Mouse (Mus musculus) activated CD4-positive, CD25-positive, alpha-beta regulatory T cell, adult 4 months (primary cell): ENCODE measurements around the gene Mustn1. TPM values are rescaled to one million over a fixed set of nuclear protein-coding genes. Genes with fewer than 3 reads are reported as not detected.

Experiments used
- polyA plus RNA-seq, 2 experiments: library from polyadenylated mRNA; unstranded; fragments of 100-300 nt; shearing (Covaris generic); gene quantifications; one replicate each; pipeline ENCODE4 v1.2.1; 2017

The Mustn1 gene
- polyA plus RNA-seq, 2 experiments from 2014 or later, result 0.68 to 1.8 TPM

Other genes starting within 250 kb of the Mustn1 start
- 10 to 100 TPM; 12.9 to 13.1 TPM for gene Rft1, start 224.8 kb upstream of the Mustn1 start, polyA plus RNA-seq
- 1 to 10 TPM; 6.8 to 8.3 TPM for gene Sfmbt1, start 164.4 kb upstream of the Mustn1 start, polyA plus RNA-seq
- gene Tmem110, start 53.6 kb upstream of the Mustn1 start, polyA plus RNA-seq, result 1 to 10 TPM; 4.9 to 5.7 TPM
- gene Itih4, start 7.3 kb downstream of the Mustn1 start, polyA plus RNA-seq, result not detected
- gene Itih3, start 44.6 kb downstream of the Mustn1 start, polyA plus RNA-seq, result not detected
- not detected for gene Itih1, start 64.1 kb downstream of the Mustn1 start, polyA plus RNA-seq
- gene Nek4, start 72.2 kb downstream of the Mustn1 start, polyA plus RNA-seq, result 1 to 10 TPM; 4.6 to 6.6 TPM
- gene Glt8d1, start 122.2 kb downstream of the Mustn1 start, polyA plus RNA-seq, result 1 to 10 TPM; 4.1 to 9.7 TPM
- gene Spcs1, start 122.5 kb downstream of the Mustn1 start, polyA plus RNA-seq, result 100 to 1,000 TPM; 322 to 323 TPM
- 10 to 100 TPM; 41.0 to 51.7 TPM for gene Pbrm1, start 139.9 kb downstream of the Mustn1 start, polyA plus RNA-seq
- 10 to 100 TPM; 61.3 to 74.2 TPM for gene Gnl3, start 140.0 kb downstream of the Mustn1 start, polyA plus RNA-seq
- 100 to 1,000 TPM in 1 of 2 experiments, 10 to 100 TPM in 1; 76.4 to 122 TPM for gene Smim4, start 249.8 kb downstream of the Mustn1 start, polyA plus RNA-seq